Mouse (Mus musculus) erythroblast, embryonic 14.5 days (primary cell): Measurements from ENCODE around the gene Timm44.

Experiments used
- GATA1 ChIP-seq: IDR thresholded peaks from 2 replicates; pipeline ENCODE4 v1.6.1; 2012; ENCODE audit warnings: low read length, inconsistent platforms, mixed read lengths
- TAL1 ChIP-seq: IDR thresholded peaks from 3 replicates; pipeline ENCODE4 v1.6.1; 2012; ENCODE audit warnings: low read length, inconsistent platforms, mixed read lengths

DNA sequence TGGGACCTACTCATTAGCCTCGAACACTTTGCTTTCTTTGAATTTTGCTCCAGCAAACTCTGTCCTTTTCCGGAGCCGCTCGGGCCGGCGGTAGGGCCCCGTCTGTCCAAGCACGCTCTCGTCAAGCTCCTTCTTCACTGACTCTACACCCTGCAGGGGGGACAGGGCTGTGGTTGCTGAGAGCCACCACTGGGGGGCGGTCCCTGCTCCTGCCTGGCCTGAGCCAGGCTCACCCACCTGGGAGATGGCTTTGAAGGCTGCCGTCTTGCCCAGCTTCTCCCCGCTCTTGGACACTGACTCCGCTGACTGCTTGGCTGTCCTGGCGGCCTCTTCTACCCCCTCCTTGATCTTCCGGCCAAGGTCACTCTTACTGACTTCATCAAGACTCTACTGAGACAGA is 8.1 kb downstream of the Timm44 start:
- TF ChIP-seq TAL1 (no peak), GATA1 (no peak)
